Mouse (Mus musculus): ENCODE results near the gene Plg. TPM values are rescaled to one million over a fixed set of nuclear protein-coding genes. Genes with fewer than 3 reads are reported as not detected.

Gene Plg
- polyA plus RNA-seq, 1 experiment from 2014 or later, result 0.09 TPM

DNA sequence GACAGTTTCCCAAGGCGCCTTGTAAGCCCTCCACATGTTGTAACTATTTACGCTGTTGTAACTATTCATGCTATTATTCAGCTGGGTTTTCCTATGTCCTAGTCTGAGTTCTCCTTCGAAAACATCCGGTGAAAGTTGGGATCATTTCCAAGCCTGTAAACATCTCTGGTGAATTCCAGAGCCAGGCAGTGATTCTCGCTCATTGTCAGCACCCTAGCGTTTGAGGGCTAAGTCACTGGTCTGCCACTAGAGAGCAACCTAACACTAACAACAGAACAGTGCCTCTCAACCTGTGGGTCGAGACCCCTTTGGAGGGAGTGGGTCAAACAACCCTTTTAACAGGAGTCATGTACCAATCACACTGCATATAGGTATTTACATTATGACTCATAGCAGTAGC lies 25.0 kb downstream of the Plg start:
- Histone ChIP-seq H3K36me3 (replicated peaks) (no peaks in the 10 kb centered on the region), H3K27ac (no peak overlapping the region), H3K27me3 (replicated peaks) (no peaks in the 10 kb centered on the region), H3K4me1 (no peaks in the 10 kb centered on the region), H3K4me2 (no peak overlapping the region), H3K4me3 (no peak overlapping the region), H3K9ac (no peak overlapping the region), H3K9me3 (no peaks in the 10 kb centered on the region)
- no peak for ATAC-seq (replicated peaks)
- WGBS, result 66% methylated on average over 7 of the region's 7 CpGs

DNA sequence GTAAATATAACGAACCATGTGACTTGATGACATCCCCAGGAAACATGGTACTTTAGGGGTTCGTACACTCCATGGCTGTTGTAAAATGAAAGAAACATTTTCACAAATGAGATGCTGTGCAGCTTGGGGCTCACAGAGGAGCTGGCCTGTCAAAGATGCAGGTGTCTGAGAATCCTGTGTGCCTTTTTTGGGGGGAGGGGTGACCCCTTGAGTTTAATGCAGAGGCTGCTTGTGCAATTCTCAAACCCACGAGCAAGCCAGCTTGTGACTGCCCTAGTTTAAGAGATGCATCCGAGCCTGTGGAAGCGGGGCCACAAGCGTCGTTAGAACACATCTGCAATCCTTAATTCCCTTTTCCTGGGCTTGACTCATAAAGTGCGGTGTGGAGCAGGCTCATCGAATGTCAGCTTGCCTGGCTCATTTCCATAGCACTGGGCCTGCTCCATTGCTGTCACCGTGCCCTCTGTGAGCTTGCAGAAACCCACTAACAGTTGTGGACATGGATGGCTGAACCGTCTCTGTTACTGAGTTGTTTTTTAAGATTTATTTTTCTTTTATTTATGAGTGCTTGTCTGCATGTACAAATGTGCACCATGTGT lies 31.0 kb downstream of the Plg start:
- Histone ChIP-seq H3K4me1 (no peaks in the 10 kb centered on the region), H3K27ac (no peak overlapping the region), H3K4me3 (no peak overlapping the region), H3K4me2 (no peak overlapping the region), H3K9ac (no peak overlapping the region), H3K36me3 (replicated peaks) (no peaks in the 10 kb centered on the region), H3K9me3 (no peaks in the 10 kb centered on the region), H3K27me3 (replicated peaks) (no peaks in the 10 kb centered on the region)
- 79% methylated on average over 11 of the region's 11 CpGs for WGBS
- ATAC-seq (replicated peaks), result no peak

DNA sequence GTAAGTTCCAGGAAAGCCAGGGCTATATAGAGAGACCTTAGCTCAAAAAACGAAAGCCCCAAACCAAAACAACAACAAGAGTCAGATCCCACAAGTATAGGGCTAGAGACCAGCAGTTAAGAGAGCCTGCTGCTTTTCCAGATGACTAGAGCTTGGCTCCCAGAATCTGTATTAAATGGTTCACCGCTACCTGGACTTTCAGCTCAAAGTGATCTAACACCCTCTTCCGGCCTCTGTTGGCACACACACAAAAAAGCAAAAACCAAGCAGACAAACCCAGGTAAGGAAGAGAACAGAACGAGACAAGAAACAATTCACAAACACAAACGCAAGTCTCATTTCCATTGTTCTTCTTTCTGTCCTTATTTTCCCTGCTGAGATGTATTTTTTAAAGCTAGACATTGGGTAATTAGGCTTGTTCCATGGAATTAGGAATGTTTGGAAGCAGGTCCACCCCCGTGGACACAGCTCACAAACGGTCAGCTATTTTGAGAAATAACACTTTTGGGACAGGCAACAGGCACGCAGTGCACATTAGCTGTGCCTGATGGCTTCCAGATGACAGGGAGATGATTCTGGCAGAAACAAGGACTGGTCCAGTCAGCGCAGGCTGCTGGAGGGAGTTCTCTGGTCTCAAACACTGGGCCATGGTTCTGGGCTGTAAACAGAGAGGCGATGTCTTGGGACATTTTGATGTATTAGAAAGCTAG lies 33.9 kb downstream of the Plg start:
- Histone ChIP-seq H3K9ac (no peak overlapping the region), H3K4me2 (no peak overlapping the region), H3K4me3 (no peak overlapping the region), H3K9me3 (no peaks in the 10 kb centered on the region), H3K27ac (no peak overlapping the region), H3K27me3 (replicated peaks) (no peaks in the 10 kb centered on the region), H3K36me3 (replicated peaks) (no peaks in the 10 kb centered on the region), H3K4me1 (no peaks in the 10 kb centered on the region)
- WGBS, result 78% methylated on average over 10 of the region's 10 CpGs
- no peak for ATAC-seq (replicated peaks)

DNA sequence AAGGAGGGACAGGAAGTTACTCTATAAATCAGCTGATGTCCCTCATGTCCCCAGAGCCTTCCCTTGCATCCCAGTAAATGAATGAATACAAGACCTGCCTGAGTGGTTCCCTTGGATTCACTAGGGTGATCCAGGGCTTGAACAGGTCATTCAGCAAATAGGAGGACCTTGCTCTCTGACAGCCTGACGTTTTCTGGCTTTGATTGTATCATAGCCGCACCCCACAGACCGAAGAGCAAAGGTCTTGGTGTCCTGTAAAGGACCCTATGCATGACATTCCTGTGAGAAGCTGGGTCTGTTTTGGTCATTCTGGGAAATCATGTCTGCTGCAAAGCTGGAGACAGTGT lies 34.5 kb downstream of the Plg start:
- Histone ChIP-seq H3K27ac (no peak overlapping the region), H3K27me3 (replicated peaks) (no peaks in the 10 kb centered on the region), H3K4me3 (no peak overlapping the region), H3K4me1 (no peaks in the 10 kb centered on the region), H3K9me3 (no peaks in the 10 kb centered on the region), H3K4me2 (no peak overlapping the region), H3K9ac (no peak overlapping the region), H3K36me3 (replicated peaks) (no peaks in the 10 kb centered on the region)
- WGBS, result 80% methylated on average over 3 of the region's 3 CpGs
- ATAC-seq (replicated peaks), result no peak

DNA sequence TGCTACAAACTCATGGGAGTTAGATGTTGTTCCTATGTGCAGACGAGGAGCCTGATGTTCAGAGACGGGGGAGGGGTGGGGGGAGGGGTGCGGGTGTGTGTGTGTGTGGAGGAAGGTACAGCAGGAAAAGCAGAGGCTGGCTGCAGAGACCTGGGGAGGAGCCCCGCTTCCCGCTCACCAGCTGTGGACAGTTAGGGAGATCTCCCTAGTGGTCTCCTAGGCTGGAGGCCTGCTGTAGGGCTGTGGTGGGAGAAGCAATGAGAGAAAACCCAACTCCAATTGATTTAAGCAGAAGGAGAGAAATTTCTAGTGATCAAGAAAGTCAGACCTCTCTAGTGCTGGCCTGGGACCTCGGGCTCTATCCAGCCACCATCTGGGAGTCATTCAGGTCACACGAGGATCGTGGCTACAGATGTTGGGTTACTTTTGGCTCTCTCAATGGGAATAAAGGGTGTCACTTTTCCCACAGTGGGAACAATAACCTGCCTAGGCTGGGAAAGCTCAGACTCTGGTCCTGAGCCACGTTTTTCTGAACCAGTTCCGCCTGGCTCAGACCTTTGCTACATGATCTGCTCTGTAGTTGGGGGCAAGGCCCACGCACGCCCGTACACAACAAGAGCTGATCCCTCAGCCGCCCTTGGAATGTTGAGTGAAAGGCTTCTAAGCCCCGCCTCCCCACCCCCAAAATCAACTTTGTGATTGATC lies 36.8 kb downstream of the Plg start:
- H3K4me2 ChIP-seq, result no peak overlapping the region
- ATAC-seq (replicated peaks), result no peak
- no peaks in the 10 kb centered on the region for H3K9me3 ChIP-seq
- no peak overlapping the region for H3K27ac ChIP-seq
- WGBS, result 56% methylated on average over 15 of the region's 15 CpGs
- no peaks in the 10 kb centered on the region for H3K4me1 ChIP-seq
- H3K36me3 ChIP-seq (replicated peaks), result no peaks in the 10 kb centered on the region
- H3K9ac ChIP-seq, result no peak overlapping the region
- no peaks in the 10 kb centered on the region for H3K27me3 ChIP-seq (replicated peaks)
- no peak overlapping the region for H3K4me3 ChIP-seq

DNA sequence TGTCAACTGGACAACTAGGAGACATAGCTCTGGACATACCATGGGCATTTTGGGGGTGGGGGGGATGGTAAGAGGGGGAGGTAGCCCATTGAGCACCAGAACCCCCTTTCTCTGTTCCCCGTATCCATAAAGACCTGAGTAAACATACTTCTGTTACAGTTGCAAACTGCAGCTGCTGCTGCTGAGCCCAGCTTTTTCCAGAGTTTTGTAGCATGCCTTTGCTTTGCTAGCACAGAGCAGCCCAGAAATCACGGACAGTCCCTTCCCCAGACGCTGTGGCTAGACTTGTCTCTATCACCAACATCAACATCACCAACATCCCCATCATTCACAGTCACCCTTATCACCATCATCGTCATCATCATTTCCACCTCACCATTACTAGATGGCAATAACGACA lies 37.3 kb downstream of the Plg start:
- Histone ChIP-seq H3K9me3 (no peaks in the 10 kb centered on the region), H3K27ac (no peak overlapping the region), H3K4me1 (no peaks in the 10 kb centered on the region), H3K4me2 (no peak overlapping the region), H3K27me3 (replicated peaks) (no peaks in the 10 kb centered on the region), H3K4me3 (no peak overlapping the region), H3K9ac (no peak overlapping the region), H3K36me3 (replicated peaks) (no peaks in the 10 kb centered on the region)
- ATAC-seq (replicated peaks), result no peak
- 81% methylated on average over 5 of the region's 5 CpGs for WGBS

DNA sequence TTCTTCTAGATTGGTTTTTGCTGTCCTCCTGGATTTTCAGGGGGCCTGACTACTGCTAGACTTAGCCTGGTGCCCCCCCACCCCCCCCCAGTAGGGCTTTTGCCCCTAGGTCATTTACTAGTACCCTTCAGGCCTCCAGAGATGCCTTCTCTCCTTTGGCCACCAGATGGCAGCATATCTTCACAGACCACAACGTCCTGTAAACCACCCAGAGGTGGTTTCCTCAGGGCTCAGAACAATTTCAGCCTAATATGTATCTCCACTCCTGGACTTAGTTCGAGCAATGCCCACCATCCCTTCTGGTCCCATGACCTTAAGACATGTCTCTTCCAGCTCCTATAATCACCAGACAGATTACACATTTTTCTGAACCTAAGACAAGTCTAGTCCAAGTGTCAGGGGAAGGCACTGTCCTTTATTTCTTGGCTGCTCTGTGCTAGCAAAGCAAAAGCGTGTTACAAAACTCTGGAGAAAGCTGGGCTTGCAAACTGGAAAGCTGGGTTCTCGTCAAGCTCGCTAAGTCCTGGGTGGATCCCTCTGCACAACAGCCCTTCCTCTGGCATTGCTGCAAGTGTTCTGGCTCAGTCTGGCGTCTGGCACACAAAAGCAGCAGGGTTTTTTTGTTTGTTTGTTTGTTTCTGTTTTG lies 38.0 kb downstream of the Plg start:
- no peaks in the 10 kb centered on the region for H3K36me3 ChIP-seq (replicated peaks)
- no peaks in the 10 kb centered on the region for H3K27me3 ChIP-seq (replicated peaks)
- ATAC-seq (replicated peaks), result peak; percentile 60
- WGBS, result 50% methylated on average over 6 of the region's 6 CpGs
- no peaks in the 10 kb centered on the region for H3K9me3 ChIP-seq
- H3K4me3 ChIP-seq, result no peak overlapping the region
- no peak overlapping the region for H3K27ac ChIP-seq
- H3K9ac ChIP-seq, result no peak overlapping the region
- H3K4me1 ChIP-seq, result no peaks in the 10 kb centered on the region
- no peak overlapping the region for H3K4me2 ChIP-seq

DNA sequence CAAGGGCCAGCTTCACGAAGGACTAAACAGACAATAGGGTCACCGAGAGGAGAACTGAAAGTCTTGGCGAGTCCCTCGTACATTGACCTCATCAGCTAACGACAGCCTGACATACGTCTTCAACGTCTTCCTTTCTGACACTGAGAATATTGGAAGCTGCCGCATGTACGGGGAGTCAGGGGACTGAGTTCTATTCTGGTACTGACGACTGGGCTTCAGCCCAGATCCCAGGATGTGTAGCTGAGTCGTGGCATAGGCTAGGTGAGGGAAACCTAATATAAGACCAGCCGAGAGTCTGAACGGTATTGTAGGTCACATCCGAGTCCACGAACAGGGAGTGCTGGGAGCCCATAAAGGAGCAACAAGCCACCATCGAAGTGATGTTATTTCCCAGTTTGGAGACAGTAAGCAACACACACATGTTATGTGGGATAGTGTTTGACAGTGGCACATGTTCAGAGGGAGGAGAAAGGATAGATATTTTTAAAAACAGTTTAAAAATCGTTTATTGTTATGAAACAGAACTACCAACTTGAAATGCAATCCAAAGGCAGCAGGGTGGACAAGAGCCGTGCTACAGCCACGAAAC lies 41.2 kb downstream of the Plg start:
- WGBS, result 73% methylated on average over 19 of the region's 19 CpGs
- no peak for ATAC-seq (replicated peaks)
- Histone ChIP-seq H3K9ac (no peak overlapping the region), H3K9me3 (no peaks in the 10 kb centered on the region), H3K4me3 (no peak overlapping the region), H3K27me3 (replicated peaks) (no peaks in the 10 kb centered on the region), H3K4me2 (no peak overlapping the region), H3K36me3 (replicated peaks) (no peaks in the 10 kb centered on the region), H3K27ac (no peak overlapping the region), H3K4me1 (no peaks in the 10 kb centered on the region)

DNA sequence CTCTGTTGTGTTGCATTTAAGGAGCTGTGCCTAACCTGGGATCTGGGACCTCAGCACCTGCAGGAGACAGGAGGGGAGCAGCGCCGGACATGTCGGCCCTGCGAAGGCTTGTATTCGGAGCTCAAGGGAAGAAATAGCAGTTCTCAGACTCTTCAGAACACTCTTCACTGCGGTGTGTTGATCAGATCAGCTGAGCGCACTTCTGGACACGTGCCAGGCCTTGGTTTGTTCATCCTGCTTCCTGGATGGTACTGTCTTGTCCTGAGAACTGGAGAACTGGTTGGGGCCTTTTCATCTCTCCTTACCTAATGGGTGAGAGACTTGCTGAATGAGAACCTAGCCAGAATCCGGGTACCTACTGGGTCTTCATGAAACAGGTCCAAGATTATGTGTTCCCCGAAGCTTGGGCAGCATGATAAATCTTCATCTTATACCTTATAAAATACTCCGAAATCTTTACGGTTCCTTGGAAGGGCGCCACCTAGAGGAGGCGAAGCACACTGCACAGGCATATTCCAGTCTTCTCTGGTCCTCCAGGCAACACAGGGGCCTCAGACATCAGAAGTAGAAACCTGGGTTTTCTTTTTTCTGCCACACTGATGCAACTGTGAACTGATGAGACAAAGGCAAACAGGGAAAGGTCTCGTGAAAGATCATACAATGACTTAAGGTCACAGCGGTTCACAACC lies 42.6 kb downstream of the Plg start:
- Histone ChIP-seq H3K9ac (no peak overlapping the region), H3K4me2 (no peak overlapping the region), H3K9me3 (no peaks in the 10 kb centered on the region), H3K4me3 (no peak overlapping the region), H3K27me3 (replicated peaks) (no peaks in the 10 kb centered on the region), H3K4me1 (no peaks in the 10 kb centered on the region), H3K36me3 (replicated peaks) (no peaks in the 10 kb centered on the region), H3K27ac (no peak overlapping the region)
- ATAC-seq (replicated peaks), result no peak
- 68% methylated on average over 16 of the region's 16 CpGs for WGBS

DNA sequence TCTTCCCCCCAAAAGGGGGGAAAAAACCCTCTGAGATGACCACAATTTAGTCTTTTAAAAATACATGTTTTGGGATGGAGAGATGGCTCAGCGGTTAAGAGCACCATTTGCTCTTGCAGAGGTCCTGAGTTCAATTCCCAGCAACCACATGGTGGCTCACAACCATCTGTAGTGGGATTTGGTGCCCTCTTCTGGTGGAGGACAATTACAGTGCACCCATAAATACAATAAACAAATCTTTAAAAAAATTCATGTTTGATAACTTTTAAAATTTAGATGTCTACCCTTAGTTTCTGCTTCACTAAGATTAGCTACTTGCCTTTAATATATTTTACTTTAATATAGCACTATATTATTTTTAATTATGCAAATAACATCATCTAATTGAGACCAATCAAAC lies 43.7 kb downstream of the Plg start:
- 96% methylated on average over 1 of the region's 1 CpGs for WGBS
- Histone ChIP-seq H3K27me3 (replicated peaks) (no peaks in the 10 kb centered on the region), H3K36me3 (replicated peaks) (no peaks in the 10 kb centered on the region), H3K9ac (no peak overlapping the region), H3K4me3 (no peak overlapping the region), H3K4me1 (no peaks in the 10 kb centered on the region), H3K27ac (no peak overlapping the region), H3K9me3 (no peaks in the 10 kb centered on the region), H3K4me2 (no peak overlapping the region)
- no peak for ATAC-seq (replicated peaks)

DNA sequence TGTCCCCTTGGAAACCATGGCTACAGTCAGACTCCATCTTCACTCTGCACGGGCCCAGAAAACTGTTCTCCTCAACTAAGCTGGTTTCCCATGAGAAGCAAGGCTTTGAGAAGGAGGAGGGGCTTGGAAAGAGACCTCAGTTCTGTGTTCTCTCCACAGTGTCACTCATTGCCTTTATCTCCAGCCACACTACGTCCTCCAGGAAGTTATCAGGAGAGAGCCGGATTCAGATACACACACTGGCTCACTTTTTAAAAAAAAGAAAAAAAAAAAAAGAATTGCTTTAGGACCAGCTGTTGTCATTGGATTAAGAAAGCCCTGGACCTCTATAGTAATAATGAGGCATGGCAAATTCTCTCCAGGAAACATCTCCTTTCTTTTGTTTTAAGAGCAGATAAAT lies 48.7 kb downstream of the Plg start:
- no peak overlapping the region for H3K27ac ChIP-seq
- H3K4me3 ChIP-seq, result no peak overlapping the region
- no peak overlapping the region for H3K9ac ChIP-seq
- H3K36me3 ChIP-seq (replicated peaks), result no peaks in the 10 kb centered on the region
- H3K4me2 ChIP-seq, result no peak overlapping the region
- 0 out of 2 replicates have a peak, but pooled peaks cover 2% of the 10 kb centered on the region for H3K4me1 ChIP-seq
- no peaks in the 10 kb centered on the region for H3K27me3 ChIP-seq (replicated peaks)
- ATAC-seq (replicated peaks), result no peak
- H3K9me3 ChIP-seq, result no peaks in the 10 kb centered on the region
- WGBS, result 36% methylated on average over 3 of the region's 3 CpGs

DNA sequence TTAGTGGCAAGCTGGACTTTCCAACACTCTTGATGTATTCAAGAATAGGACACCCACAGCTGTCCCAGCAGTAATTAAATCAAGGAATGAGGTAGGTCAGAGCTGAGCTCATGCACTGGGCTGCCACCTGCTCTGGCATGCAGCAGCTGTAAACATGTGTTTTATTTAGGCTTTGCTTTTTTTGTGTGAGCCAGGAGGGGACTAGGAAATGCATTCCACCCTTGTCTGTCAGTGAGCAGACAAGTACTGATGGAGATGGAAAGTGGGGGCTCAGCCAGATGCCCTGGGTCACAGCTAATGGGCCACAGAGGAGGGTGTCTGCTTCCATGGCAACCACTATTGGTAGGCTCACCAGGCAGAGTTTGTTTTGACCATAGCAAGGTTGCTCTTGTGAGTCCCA lies 50.0 kb downstream of the Plg start:
- no peaks in the 10 kb centered on the region for H3K27me3 ChIP-seq (replicated peaks)

More for the DNA sequence above, 50.0 kb downstream of the Plg start:
- Histone ChIP-seq H3K9ac (no peak overlapping the region), H3K27ac (no peak overlapping the region), H3K4me2 (no peak overlapping the region), H3K36me3 (replicated peaks) (no peaks in the 10 kb centered on the region), H3K9me3 (no peaks in the 10 kb centered on the region), H3K4me3 (no peak overlapping the region), H3K4me1 (0 out of 2 replicates have a peak, but pooled peaks cover 2% of the 10 kb centered on the region)
- ATAC-seq (replicated peaks), result no peak

Measured in midbrain, embryonic 15.5 days (tissue).